Mouse (Mus musculus): ENCODE results near the gene Megf11. TPM values are rescaled to one million over a fixed set of nuclear protein-coding genes. Genes with fewer than 3 reads are reported as not detected.
A peak's percentile ranks its signal among the peaks of the same experiment; 100 is the strongest.

Gene Megf11
- total and polyA plus RNA-seq, 3 experiments: 0.08 to 0.93 TPM; not detected in 1

DNA sequence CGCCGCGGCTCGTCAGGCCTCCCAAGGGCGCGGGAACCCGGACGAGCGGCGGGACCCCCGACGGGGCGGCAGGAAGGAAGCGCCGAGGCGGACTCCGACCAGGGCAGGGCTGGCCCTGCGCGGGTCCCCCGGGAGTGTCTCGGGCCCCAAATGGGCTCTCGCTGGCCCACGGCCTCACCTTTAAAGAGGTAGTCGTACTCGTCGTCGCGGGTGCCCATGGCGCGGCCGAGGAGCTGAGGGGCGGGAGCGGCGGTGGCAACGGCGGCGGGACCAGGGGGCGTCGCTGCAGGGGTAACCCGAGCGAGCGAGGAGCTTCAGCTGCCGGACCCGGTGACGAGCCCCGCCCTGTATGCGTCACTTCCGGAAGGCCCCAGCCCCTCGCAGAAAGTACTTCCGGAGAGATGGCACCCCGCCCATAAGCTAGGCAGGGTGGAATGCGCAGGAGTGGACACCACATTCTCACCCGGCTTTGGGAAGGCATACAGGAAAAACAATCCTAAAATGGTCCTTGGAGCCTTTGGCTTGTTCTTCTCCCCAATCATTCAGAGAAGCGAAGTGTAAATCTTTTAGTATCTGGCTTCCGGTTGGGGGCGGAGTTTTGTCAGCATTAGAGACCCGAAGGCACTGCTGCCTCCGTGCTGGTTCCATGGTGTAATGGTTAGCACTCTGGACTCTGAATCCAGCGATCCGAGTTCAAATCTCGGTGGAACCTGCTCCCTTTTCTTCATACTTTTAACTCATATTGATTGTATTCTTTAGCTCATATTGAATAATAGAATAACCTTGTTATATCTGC, 352.2 kb downstream of the Megf11 start, which contains the start of gene Rab11a (continued):
- TF ChIP-seq SIN3A (IDR thresholded peaks at IDR 0.05; ENCODE audit: low read length): no peak
- TF ChIP-seq NRF1 (IDR thresholded peaks at IDR 0.05; ENCODE audit: insufficient read depth, low read depth, low read length, poor library complexity, severe bottlenecking): peak; percentile 39; the same call in 1 of the 2 replicates
- TF ChIP-seq POLR2A (IDR thresholded peaks at IDR 0.05; ENCODE audit: control insufficient read depth in 1 of 2, insufficient read depth in 1 of 2, low read depth in 1 of 2, low read length in 2 of 2, poor library complexity in 1 of 2): peak; percentile 37 to 77; a peak in 3 of 4 replicates

DNA sequence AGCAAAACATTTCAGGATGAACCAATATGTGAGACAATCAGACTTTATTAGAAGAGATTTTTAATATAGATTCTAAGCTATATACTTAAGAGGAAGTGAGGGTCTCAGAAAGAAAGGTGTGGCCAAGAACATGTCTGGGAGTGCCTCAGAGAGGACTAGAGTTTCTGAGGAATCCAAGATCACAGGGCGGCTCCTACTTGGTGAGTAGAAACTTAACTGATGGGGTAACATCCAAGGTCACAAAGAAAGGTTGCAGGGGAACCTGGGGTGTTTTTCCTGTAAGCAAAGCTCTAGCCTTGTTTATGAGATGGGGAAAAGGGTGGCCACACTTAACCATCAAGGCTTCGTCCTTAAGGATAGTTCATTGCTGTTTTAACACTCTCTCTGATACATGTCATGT, 353.6 kb downstream of the Megf11 start:
- Histone ChIP-seq H3K4me3 (ENCODE audit: control insufficient read depth in 1 of 2, insufficient read depth in 1 of 2, low read depth in 2 of 2, low read length in 2 of 2) (peak overlapping the region in 1 of 2 experiments; percentile 30; a peak in 3 of 4 replicates), H3K9me3 (replicated peaks; ENCODE audit: insufficient read depth, low read length) (no peaks in the 10 kb centered on the region), H3K9ac (ENCODE audit: control insufficient read depth, low read depth, low read length, poor library complexity, severe bottlenecking) (no peak overlapping the region), H3K4me1 (ENCODE audit: control insufficient read depth in 1 of 2, insufficient read depth in 2 of 2, low read length in 2 of 2) (peaks cover 0 to 15% of the 10 kb centered on the region in 2 experiments; a peak in 2 of 4 replicates), H3K27me3 (ENCODE audit: control insufficient read depth in 1 of 2, insufficient read depth in 2 of 2, low read length in 2 of 2) (no peaks in the 10 kb centered on the region), H3K27ac (ENCODE audit: control insufficient read depth, low read depth, low read length) (no peak overlapping the region), H3K36me3 (ENCODE audit: control insufficient read depth in 1 of 2, insufficient read depth in 2 of 2, low read length in 2 of 2) (peaks cover 0 to 19% of the 10 kb centered on the region in 2 experiments; a peak in 2 of 4 replicates), H3K79me2 (ENCODE audit: control insufficient read depth, insufficient read depth, low read length, poor library complexity) (peaks cover 20% of the 10 kb centered on the region)
- peak; percentile 77 for TF ChIP-seq GATA1 (IDR thresholded peaks at IDR 0.05; ENCODE audit: low read depth, low read length)
- no peak for TF ChIP-seq CTCF (IDR thresholded peaks at IDR 0.05 in 2 of 3, conservative IDR thresholded peaks at IDR 0.05 in 1 of 3; ENCODE audit: control insufficient read depth in 1 of 3, insufficient read depth in 1 of 3, low read depth in 2 of 3, low read length in 3 of 3, poor library complexity in 1 of 3, severe bottlenecking in 1 of 3)
- TF ChIP-seq TCF12 (IDR thresholded peaks at IDR 0.05; ENCODE audit: low read depth, low read length): no peak
- peak; percentile 11; the same call in 1 of the 2 replicates for TF ChIP-seq TBP (IDR thresholded peaks at IDR 0.05; ENCODE audit: low read depth, low read length)
- peak; percentile 73 for DNase-seq (ENCODE audit: low read depth, low spot score)

GRCm38 (mm10) chr9:64742453-64742852, 357.0 kb downstream of the Megf11 start:
- H3K4me1 ChIP-seq (ENCODE audit: control insufficient read depth in 1 of 2, insufficient read depth in 2 of 2, low read length in 2 of 2): peaks cover 0 to 10% of the 10 kb centered on the region in 2 experiments; a peak in 2 of 4 replicates
- H3K27me3 ChIP-seq (ENCODE audit: control insufficient read depth in 1 of 2, insufficient read depth in 2 of 2, low read length in 2 of 2): no peaks in the 10 kb centered on the region
- H3K4me3 ChIP-seq (ENCODE audit: control insufficient read depth in 1 of 2, insufficient read depth in 1 of 2, low read depth in 2 of 2, low read length in 2 of 2): no peak overlapping the region
- peaks cover 0 to 10% of the 10 kb centered on the region in 2 experiments; a peak in 2 of 4 replicates for H3K36me3 ChIP-seq (ENCODE audit: control insufficient read depth in 1 of 2, insufficient read depth in 2 of 2, low read length in 2 of 2)
- H3K79me2 ChIP-seq (ENCODE audit: control insufficient read depth, insufficient read depth, low read length, poor library complexity): peaks cover under 1% of the 10 kb centered on the region
- H3K9me3 ChIP-seq (replicated peaks; ENCODE audit: insufficient read depth, low read length): no peaks in the 10 kb centered on the region
- DNase-seq (ENCODE audit: low read depth, low spot score): no peak
- H3K27ac ChIP-seq (ENCODE audit: control insufficient read depth, low read depth, low read length): no peak overlapping the region
- TF ChIP-seq MAFK (IDR thresholded peaks at IDR 0.05; ENCODE audit: borderline replicate concordance, low read depth, low read length) (no peak), ZKSCAN1 (IDR thresholded peaks at IDR 0.05; ENCODE audit: low read depth, low read length) (no peak), TAL1 (IDR thresholded peaks at IDR 0.05; ENCODE audit: low read length) (no peak), NELFE (IDR thresholded peaks at IDR 0.05; ENCODE audit: low read depth, low read length) (no peak), UBTF (IDR thresholded peaks at IDR 0.05; ENCODE audit: borderline replicate concordance, insufficient read depth, low read depth, low read length) (no peak), NRF1 (IDR thresholded peaks at IDR 0.05; ENCODE audit: insufficient read depth, low read depth, low read length, poor library complexity, severe bottlenecking) (no peak), MYB (IDR thresholded peaks at IDR 0.05; ENCODE audit: low read depth, low read length) (no peak), CTCF (IDR thresholded peaks at IDR 0.05 in 2 of 3, conservative IDR thresholded peaks at IDR 0.05 in 1 of 3; ENCODE audit: control insufficient read depth in 1 of 3, insufficient read depth in 1 of 3, low read depth in 2 of 3, low read length in 3 of 3, poor library complexity in 1 of 3, severe bottlenecking in 1 of 3) (no peak), MAX (IDR thresholded peaks at IDR 0.05; ENCODE audit: low read length) (no peak), ETS1 (IDR thresholded peaks at IDR 0.05; ENCODE audit: low read depth, low read length) (no peak), BHLHE40 (IDR thresholded peaks at IDR 0.05; ENCODE audit: borderline replicate concordance, low read depth, low read length) (no peak), RCOR1 (IDR thresholded peaks at IDR 0.05; ENCODE audit: low read depth, low read length) (no peak), ELF1 (IDR thresholded peaks at IDR 0.05; ENCODE audit: low read depth, low read length) (no peak), RAD21 (IDR thresholded peaks at IDR 0.05; ENCODE audit: low read depth, low read length) (no peak), MAZ (IDR thresholded peaks at IDR 0.05; ENCODE audit: low read depth, low read length) (no peak), ZNF384 (IDR thresholded peaks at IDR 0.05; ENCODE audit: low read depth, low read length) (no peak)
- no peak overlapping the region for H3K9ac ChIP-seq (ENCODE audit: control insufficient read depth, low read depth, low read length, poor library complexity, severe bottlenecking)
